Mouse (Mus musculus) adipocyte (in vitro differentiated cells): ENCODE measurements around the gene Shf.

Experiments used
- DNase-seq: peaks from one replicate; pipeline ENCODE4 v3.0.0-alpha.2; 2016; ENCODE audit warnings: low spot score

The Shf gene

GRCm38 (mm10) chr2:122368081-122368971 lies 636 bp downstream of the Shf start:
- DNase-seq, result no peak

GRCm38 (mm10) chr2:122367701-122368080 lies 1.3 kb downstream of the Shf start:
- DNase-seq, result no peak

- DNase-seq, result no peak
These were observed 1.8 kb downstream of the Shf start for GRCm38 (mm10) chr2:122367181-122367580.

GRCm38 (mm10) chr2:122366706-122367105 lies 2.3 kb downstream of the Shf start:
- no peak for DNase-seq

GRCm38 (mm10) chr2:122366039-122366438 lies 2.9 kb downstream of the Shf start:
- no peak for DNase-seq

GRCm38 (mm10) chr2:122365244-122365866 lies 3.6 kb downstream of the Shf start:
- no peak for DNase-seq

- no peak for DNase-seq
These were observed 4.5 kb downstream of the Shf start for GRCm38 (mm10) chr2:122364352-122364944.

- no peak for DNase-seq
These were observed 6.1 kb downstream of the Shf start for GRCm38 (mm10) chr2:122362622-122363523.

- no peak for DNase-seq
These were observed 6.9 kb downstream of the Shf start for GRCm38 (mm10) chr2:122361868-122362621.

- DNase-seq, result no peak
These were observed 7.8 kb downstream of the Shf start for GRCm38 (mm10) chr2:122361181-122361580.

- DNase-seq, result no peak
These were observed 8.7 kb downstream of the Shf start for GRCm38 (mm10) chr2:122360310-122360709.

- DNase-seq, result no peak
These were observed 12.8 kb downstream of the Shf start for GRCm38 (mm10) chr2:122356187-122356586.

- DNase-seq, result no peak
These were observed 13.6 kb downstream of the Shf start for GRCm38 (mm10) chr2:122355389-122355788.

GRCm38 (mm10) chr2:122354191-122354929 lies 14.6 kb downstream of the Shf start:
- no peak for DNase-seq

GRCm38 (mm10) chr2:122353765-122354164 lies 15.2 kb downstream of the Shf start:
- DNase-seq, result no peak

GRCm38 (mm10) chr2:122352992-122353391 lies 16.0 kb downstream of the Shf start:
- no peak for DNase-seq

GRCm38 (mm10) chr2:122351931-122352329 lies 17.0 kb downstream of the Shf start:
- peak; percentile 49 for DNase-seq

GRCm38 (mm10) chr2:122351156-122351930 lies 17.6 kb downstream of the Shf start:
- DNase-seq, result peak; percentile 56

GRCm38 (mm10) chr2:122349136-122349785 lies 19.7 kb downstream of the Shf start:
- DNase-seq, result no peak
